Mouse (Mus musculus) c-Kit-negative CD71-positive TER-119-positive erythroid progenitor cells, embryonic 14.5 days (primary cell): ENCODE measurements around the gene Pepd.
A peak's percentile ranks its signal among the peaks of the same experiment; 100 is the strongest.

Experiments used
- DNase-seq: peaks from one replicate; pipeline ENCODE4 v3.0.0-alpha.2; 2013; ENCODE audit warnings: low read depth, low spot score

Gene Pepd

DNA sequence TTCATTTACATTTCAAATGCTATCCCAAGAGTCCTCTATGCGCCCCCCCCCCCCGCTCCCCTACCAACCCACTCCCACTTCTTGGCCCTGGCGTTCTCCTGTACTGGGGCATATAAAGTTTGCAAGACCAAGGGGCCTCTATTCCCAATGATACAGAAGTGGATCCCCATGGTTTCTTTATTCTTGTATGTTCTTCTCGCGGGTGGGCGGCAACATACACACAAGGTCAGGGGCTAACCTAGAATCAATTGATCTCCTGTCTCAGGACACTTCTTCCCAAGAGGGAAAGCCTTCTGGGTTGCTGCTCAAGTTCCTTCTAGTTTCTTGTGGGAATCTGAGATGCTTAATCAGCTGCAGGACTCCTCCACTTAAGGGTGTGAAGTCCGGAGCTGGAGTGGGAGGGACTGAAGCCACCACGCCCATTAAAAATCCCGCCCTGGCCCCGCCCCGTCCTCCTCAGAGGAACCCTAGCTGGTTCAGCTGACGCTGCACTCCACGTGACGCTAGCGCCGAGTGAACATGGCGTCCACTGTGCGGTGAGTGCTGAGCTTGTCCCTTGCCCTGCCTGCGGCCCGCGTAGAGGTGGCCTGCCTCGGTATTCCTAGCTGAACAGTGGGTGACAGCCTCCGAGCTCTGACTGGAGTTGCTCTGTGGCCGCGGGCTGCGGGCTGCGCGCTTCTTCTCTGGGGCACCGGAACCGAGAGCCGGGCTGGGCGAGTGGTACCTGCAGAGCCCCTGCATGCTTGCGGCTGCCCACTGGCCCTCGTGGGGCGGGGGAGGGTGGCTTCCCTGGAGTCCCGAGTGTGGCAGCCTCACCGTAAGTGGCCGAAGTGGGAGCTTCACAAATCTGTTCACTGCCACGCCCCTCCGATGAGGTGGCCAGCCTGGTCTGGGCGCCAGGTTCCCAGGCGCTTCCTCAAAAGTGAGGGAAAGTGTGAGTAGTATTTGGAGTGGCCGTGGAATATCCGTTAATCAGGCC, at the start of gene Pepd:
Pepd (plus strand) TSS at position 461 of the 979 bp plus-strand sequence.
- DNase-seq: peak; percentile 79

DNA sequence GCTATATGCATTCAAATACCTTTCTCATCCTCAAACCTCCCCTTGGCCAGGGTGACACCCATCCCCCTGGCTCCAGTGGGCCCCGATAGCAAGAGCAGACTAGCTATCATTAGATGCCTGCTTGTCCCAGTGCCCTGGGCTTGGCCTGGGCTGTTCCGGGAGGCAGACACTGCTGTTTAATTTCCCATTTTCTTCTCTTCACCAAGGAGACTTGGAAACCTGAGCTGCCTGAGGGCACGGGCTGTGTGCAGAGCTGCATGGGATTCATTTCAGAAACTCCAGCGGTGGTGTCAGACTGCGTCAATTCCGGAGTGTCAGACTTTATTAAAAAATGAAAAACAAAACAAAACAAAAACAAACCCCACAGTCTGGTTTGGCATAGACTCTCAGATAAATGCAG, 44.9 kb upstream of the Pepd start:
- no peak for DNase-seq

DNA sequence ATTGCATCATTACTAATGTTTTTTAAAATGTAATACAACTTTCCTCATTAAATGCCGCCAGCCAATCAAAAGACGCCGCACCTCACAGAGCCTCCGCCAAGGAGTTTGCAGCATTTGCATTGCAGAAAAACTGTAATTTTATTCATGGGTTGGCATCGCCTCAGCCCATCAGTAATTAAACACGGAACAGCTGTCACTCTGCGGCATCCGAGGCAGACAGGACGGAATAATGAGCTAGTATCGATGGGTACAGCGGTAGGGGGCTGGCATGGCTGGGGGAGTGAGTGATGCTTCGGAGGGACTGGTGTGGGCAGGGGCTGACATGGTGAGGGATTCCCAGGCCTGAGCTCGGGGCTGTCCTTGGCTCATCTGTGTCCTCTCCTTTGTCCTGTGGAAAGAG, 42.5 kb upstream of the Pepd start:
- no peak for DNase-seq

DNA sequence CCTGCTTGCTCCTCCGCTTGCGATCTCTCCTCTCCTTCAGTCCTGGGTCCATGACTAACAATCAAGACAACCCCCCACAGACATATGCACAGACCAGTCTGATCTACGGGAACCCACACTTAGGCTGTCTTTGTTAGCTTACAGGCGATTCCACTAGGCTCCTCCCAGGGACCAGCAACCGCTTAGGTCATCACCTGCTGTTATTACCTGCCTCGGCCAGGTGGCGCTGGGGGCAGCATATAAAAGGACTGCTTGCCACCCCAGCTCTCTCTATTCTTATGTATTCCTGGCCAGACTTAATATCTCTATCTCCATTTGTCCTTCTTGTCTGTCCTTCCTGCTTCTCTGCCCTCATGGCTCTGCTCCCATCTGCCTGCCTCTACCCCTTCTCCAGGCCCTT, 35.4 kb upstream of the Pepd start:
- no peak for DNase-seq

DNA sequence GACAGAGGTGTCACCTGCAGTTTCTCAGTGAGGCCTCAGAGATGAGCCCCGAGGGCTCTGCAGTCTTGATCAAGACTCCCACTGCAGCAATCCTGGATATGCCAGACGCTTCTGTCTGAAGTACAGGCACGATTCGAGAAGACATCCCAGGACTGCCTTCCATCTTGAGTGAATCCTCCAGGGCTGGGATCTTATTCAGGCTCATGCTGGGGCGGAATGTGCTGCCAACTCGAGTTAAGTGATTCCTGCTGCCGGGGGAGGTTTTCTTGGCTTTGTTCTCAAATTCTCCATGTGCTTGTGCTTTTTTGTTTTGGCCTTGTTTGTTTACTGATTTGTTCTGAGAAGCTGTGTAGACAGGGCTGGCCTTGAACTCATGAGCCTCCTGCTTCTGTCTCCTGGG, 34.4 kb upstream of the Pepd start:
- no peak for DNase-seq

DNA sequence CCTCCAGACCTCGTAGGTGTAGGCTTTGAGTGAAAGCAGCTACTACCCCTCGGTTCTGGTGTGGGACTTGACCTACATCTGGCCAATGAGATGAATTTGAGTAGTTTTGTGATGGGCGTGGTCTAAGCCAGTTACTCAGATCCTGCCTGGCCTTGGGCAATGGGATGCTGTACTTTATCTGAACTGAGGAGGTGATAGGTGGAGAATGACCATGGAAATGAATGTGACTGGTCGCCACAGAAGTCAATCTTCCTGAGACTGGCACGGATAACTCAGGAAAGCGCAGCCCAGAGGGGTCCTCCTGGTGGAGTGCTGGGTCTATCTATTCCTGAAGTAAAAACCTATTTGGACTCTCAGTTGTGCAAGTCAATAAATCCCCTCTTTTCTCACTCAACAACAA, 23.7 kb upstream of the Pepd start:
- DNase-seq: no peak

DNA sequence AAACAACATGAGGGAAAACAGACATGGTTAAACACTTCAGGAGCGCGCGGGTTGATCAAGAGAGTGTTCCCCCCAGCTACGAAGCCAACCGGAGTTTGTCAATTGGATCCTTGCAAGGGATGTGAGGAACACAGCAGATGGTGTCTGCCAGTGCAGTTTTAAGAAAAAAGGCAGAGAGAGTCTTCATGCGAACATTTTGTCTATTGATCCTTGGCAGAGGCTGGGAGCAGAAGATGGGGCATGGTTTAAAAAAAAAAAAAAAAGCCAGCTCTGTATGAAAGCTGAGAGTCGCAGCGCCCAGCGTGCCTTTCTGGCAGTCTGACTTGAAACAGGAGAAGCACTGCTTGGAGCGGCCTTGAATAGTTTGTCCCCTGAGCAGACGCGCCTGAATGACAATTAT, 23.3 kb upstream of the Pepd start:
- DNase-seq: no peak

DNA sequence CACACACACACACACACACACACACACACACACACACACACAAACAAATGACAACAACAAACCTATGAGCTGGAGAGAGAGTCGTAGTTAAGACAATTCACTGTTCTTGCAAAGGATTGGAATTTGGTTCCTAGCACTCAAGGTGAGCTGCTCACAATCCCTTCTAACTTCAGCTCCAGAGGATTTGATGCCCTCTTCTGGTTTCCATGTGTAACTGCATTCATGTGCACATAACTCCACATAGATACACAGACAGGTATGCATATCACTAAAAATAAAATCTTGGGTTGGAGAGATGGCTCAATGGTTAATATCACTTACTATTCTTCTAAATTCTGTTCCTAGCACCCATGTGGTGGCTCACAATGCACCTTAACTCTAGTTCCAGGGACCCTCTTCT, 19.3 kb upstream of the Pepd start:
- no peak for DNase-seq

DNA sequence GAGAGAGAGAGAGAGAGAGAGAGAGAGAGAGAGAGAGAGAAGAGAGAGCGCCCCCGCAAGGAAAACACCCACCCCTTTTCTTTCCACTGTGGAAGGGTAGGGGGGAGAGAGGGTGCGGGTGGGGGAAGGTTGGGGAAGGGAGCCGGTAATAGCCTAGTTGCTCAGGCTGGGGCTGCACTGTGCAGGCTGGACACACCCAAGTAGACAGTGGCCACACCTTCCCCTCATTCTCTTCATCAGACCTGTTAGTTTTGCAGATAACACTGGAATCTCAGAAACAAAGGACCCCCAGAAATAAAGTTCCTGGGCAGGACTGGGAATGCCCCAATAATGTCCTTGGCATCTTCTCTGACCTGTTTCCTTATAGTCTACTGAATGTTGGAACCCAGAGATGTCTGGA, 15.7 kb upstream of the Pepd start:
- DNase-seq: no peak

DNA sequence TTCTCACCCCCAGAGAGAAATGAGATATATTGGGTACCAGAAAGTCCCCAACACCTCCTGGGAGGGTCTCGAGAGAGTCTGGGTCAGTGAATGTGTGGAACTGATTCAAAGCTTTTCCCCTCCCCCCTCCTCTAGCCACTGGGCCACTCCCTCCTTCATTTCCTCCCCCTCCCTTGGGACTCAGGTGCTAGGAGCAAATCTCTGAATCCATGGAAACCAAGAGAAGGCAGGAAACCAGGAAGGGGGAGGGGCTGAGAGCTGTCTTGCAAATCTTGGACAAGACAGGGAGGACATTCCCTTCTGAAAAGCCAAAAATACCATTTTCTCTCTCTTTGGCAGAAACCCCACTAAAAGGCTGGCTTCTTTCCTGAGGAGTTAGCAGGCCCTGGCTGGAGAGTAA, 15.1 kb upstream of the Pepd start:
- DNase-seq: no peak

DNA sequence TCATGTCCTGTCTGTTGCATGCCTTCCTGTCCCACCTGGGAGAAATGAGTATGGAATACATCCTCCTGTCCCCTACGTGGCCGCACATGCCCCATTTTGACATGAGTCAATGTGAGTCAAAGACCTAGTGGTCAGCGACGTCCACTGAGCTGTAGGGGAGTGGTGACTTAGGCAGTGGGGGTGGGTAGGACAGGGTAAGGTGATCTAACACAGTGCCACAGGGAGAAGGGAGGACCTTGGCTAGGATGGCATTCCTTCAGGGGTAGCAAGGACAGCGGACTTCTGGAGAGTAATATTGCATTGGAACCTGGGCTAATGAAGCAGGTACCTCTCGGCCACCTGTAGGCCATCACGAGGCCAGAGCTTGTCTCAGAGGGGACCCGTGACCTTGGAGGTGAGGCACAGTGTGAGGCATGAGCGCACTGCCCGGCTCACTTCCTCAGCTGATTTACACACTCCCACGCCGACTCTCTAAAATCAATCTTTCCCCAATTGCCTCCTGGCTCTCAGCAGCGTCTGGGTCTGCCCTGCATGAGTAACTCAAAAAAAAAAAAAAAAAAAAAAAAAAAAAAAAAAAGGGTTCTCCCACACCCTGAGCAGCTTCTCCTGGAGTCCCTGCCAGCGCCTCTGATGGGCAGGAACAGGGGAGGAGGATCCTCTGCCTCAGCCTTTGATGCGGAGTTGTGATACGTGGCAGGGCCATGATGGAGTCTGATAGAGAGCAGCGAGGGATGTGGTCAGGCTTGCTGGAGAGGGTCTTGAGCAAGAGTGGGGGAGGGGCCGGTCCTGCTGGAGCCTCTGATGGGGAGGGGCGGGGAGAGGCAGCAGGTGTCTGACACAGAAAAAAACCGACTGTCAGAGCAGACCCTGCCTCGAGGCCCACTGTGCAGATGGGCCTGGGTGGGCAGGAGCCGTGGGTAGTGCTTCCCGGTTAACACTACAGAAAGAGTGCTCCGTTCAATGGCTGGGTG, 1.8 kb upstream of the Pepd start:
- DNase-seq: no peak

DNA sequence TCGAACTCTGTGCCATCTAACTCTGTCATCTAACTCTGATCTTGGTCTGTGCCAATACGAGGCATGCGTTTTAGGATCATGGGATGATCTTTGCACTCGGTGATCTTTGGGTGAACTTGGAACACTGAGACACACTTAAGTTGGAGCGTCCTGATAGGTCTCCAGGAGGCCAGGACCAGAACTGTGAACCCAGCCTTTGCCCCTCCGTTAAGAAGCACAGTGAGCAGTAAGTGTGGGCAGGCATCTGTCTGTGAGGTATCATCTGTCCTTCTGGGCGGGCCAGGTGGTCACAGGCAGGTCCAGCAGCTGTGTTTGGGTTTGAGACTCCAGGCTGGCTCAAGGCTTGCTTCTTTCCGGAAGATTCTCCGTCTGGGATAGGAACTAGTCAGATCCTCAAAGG, 1.8 kb downstream of the Pepd start:
- DNase-seq: no peak

DNA sequence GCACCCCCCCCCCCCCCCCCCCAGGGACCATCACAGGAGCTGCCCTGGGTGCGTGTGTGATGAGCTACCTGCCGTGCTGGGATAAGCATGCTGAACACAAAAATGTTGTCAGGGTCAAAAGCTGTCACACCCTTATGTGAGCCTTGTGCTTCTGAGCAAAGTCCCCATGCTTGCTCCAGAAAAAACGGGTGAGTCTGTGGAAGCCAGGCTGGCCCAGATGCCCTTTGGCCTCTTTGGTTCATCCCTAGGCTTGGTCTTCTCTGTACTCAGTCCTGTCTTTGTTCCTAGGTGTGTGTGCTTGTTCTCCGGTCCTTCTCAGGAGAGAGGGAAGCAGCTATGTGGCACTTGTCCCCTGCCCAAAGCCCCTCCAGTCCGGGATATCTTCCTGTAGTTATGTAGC, 3.4 kb downstream of the Pepd start:
- DNase-seq: no peak

DNA sequence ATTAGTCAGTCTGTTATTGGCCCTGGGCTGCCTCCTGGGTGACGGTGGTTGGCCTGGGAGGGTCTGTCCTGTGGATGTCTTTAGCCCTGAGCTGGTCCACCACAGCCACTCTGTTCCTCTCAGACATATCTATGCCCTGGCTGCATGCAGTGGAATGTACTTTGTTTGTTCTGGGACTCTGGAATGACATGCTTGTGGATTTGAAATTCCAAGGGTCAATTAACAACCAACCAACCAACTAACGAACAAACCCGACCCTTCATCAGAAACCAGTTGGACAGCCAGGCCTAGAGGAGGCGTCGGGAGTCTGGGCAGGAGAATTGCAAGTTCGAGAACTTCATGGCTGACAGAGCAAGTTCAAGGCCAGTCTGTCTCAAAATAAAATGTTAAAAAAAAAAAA, 5.4 kb downstream of the Pepd start:
- DNase-seq: no peak

DNA sequence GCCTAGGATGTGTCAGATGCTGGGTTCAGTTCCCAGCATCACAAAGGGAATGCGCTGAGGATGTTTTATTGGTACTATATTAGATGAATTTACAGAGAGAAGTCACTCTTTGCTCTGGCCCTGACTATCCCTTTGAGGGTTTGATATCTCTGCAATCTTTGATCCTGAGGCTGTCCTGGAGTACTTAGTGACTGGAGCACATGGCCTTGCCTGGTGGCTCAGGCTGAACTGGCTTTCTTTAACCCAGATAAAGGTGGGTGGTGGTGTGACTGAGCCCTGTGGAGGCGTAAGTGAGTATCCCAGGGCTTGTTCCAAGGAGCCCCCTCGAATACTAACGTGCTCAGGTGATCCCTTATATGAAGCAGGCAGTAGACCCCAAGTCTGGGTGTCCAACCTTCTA, 5.8 kb downstream of the Pepd start:
- DNase-seq: no peak

DNA sequence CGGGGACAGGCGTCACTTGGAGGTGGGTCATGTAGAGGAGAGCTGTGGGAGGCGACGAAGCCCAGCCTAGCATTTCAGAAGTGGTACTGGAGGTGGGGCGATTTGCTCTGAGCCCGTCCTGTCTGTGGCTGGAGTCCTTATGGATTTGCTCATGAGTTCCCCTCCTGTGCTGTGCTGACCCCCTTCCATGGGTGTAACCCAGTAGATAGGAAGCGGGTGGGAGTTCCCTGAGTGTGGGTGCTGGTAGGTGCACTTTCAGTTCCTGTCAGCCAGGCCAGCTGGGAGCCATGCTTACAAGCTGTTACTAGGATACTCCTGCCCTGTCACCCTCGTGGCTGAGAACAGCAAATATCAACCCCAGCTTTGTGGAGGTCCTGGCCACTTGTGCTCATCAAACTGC, 6.2 kb downstream of the Pepd start:
- no peak for DNase-seq

DNA sequence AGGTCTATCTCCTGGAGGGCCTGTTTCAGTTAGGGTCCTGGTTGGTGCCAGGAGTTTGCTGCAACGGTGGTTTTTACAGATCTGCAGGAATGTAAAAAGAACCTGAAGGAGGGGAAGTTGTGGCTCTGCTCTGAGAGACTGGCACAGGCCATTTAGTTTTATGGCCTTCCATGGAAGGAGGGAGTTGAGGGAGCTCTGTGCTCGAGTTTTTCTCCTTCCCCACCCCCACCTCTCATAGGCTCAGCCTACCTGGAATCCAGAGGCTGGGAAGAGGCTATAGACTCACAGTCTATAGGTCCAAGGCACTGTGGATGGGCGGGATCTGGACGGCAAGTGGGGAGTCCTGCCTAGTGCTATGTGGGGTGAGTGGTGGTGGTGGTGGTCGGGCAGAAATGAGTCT, 6.9 kb downstream of the Pepd start:
- DNase-seq: no peak

DNA sequence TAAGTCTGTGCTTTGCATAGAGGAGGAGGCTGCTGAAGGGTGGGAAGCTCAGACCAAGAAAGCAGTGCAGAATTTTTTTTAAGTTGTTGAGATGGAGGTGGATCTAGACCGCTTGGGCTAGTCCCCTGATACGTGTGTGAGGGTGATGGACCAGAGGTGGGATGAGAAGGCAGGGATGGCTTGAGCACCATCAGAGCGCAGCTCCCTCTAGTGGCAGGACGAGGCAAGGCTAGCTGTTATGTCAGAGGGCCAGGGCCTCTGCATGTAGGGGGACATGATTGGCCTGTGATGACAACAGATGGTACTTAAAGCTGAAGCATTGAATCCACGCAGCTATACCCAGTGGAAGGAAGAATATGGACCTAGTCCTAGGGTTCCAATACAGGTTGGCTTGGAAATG, 7.6 kb downstream of the Pepd start:
- peak; percentile 51 for DNase-seq

DNA sequence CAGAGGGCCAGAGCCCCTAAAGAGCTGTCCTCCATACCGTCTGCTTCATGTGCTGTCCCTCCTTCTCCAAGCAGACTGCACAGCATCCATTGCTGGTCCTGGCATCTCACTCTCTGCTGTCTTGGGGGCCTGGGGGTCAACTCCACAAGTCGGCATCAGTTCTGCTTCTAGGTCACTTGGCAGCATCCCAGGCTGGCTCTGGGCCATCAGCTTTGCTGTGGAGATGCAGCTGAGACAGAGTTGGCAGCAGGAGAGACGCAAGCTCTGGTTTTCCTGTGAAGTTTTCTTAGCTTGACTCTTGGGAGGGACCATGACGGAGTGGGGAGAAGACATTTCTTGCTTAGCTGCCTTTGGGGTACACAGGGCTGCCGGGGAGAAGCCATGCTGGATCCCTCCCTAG, 13.0 kb downstream of the Pepd start:
- no peak for DNase-seq

DNA sequence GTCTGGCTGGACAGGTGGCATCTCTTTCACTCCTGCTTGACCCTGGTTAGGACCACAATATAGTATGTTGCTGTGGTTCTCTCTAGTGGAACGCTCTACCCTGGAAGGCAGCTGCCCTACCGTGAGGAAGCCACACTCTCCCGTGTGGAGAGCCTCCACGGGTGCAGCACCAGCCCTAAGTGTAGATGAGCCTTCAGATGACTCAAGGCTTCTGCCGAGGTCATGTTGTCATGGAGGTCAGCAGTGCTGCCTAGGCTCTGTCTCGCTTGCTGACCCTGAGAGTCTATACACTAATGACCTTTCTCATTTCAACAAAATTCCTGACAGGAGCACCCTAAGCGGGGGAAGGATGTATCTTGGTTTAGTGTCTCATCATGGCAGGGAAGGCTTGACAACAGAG, 13.8 kb downstream of the Pepd start:
- no peak for DNase-seq

DNA sequence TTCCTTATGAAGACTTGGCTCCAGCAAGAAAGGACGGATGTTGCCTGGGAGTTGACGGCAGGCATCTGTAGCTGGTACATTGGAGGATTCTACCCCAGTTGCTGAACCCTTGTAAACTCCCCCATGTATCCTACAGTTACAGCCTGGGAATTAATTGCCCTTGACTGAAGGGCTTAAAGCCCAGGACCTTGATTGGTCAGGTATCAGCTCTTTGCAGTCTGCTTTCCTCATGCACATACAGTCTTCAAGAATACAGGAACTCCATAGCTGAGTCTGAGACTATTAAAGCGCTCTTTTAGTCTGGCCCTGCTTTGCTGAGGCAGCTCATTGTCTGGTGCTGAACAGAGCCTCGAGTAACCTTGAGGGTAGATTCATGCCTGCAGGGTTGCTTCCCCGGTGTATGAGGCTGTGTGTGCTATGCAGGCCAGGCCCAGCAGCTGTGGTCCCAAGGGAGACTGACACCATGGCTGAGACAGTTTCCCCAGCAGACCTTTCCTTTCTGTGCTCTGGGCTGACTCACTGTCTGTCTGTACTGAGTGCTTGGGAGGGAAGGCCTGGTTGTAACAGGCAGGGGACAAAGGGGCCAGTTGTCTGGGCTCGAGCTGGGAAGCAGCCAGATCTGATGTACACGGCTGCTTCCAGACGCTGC, 17.6 kb downstream of the Pepd start:
- no peak for DNase-seq

DNA sequence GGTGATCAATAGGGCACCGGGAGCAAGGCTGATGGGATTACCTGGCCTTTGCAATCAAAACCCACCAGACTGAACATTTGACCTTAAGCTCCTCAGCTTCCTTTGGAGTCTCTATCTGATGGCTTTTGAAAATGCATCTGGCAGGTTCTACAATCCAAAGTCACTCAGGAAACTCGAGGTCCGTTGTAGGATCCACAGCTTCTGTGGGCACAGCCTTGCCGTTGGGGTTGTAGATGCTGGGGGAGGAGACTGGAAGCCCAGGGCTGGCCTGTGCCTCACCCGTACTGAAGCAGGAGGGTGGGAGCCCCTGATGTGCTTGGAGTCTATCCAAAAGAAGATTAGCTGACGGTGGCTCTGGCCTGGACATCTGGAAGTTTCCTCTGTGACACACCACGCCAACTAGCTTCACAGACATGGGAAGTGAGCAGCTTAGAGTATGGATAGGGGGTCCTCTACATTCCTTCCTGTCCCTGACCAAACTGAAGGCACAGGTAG, 18.1 kb downstream of the Pepd start:
- DNase-seq: no peak
